Mouse (Mus musculus): ENCODE data around the gene Cers3. TPM values are rescaled to one million over a fixed set of nuclear protein-coding genes. Genes with fewer than 3 reads are reported as not detected.
A peak's percentile ranks its signal among the peaks of the same experiment; 100 is the strongest.

The Cers3 gene
- total and polyA plus RNA-seq, 2 experiments from 2014 or later, result 0.37 to 0.53 TPM

GRCm38 (mm10) chr7:66815526-66815925 is 72.2 kb downstream of the Cers3 start:
- ATAC-seq, result no peak
- 71% methylated on average over 6 of the region's 6 CpGs for WGBS

GRCm38 (mm10) chr7:66820034-66820433 is 76.7 kb downstream of the Cers3 start:
- Histone ChIP-seq H3K27me3 (ENCODE audit: insufficient read depth, low read length) (no peaks in the 10 kb centered on the region), H3K4me1 (ENCODE audit: insufficient read depth, low read length) (no peaks in the 10 kb centered on the region), H3K9me3 (ENCODE audit: low read length) (no peaks in the 10 kb centered on the region), H3K27ac (no peak overlapping the region), H3K4me2 (ENCODE audit: low read depth, low read length) (no peak overlapping the region), H3K4me3 (ENCODE audit: low read length) (no peak overlapping the region), H3K9ac (replicated peaks; ENCODE audit: low read length) (no peak overlapping the region), H3K36me3 (ENCODE audit: insufficient read depth, low read length) (no peaks in the 10 kb centered on the region)
- peak; percentile 91 for TF ChIP-seq CTCF (IDR thresholded peaks at IDR 0.05; ENCODE audit: low read depth)
- ATAC-seq (no peak), DNase-seq (ENCODE audit: low spot score) (peak; percentile 49)
- WGBS, result 25% methylated on average over 6 of the region's 6 CpGs

More at GRCm38 (mm10) chr7:66815526-66815925, 72.2 kb downstream of the Cers3 start:
- H3K4me3 ChIP-seq (ENCODE audit: low read length), result no peak overlapping the region
- H3K4me1 ChIP-seq (ENCODE audit: insufficient read depth, low read length), result no peaks in the 10 kb centered on the region
- TF ChIP-seq CTCF (IDR thresholded peaks at IDR 0.05; ENCODE audit: low read depth), result no peak
- H3K27me3 ChIP-seq (ENCODE audit: insufficient read depth, low read length), result no peaks in the 10 kb centered on the region
- no peak overlapping the region for H3K4me2 ChIP-seq (ENCODE audit: low read depth, low read length)
- H3K27ac ChIP-seq, result no peak overlapping the region
- no peak overlapping the region for H3K9ac ChIP-seq (replicated peaks; ENCODE audit: low read length)
- H3K36me3 ChIP-seq (ENCODE audit: insufficient read depth, low read length), result no peaks in the 10 kb centered on the region
- DNase-seq (ENCODE audit: low spot score), result no peak
- H3K9me3 ChIP-seq (ENCODE audit: low read length), result no peaks in the 10 kb centered on the region

- Histone ChIP-seq H3K4me1 (ENCODE audit: insufficient read depth, low read length) (peaks cover 5% of the 10 kb centered on the region), H3K4me2 (ENCODE audit: low read depth, low read length) (no peak overlapping the region), H3K9ac (replicated peaks; ENCODE audit: low read length) (no peak overlapping the region), H3K36me3 (ENCODE audit: insufficient read depth, low read length) (no peaks in the 10 kb centered on the region), H3K9me3 (ENCODE audit: low read length) (no peaks in the 10 kb centered on the region), H3K4me3 (ENCODE audit: low read length) (no peak overlapping the region), H3K27me3 (ENCODE audit: insufficient read depth, low read length) (no peaks in the 10 kb centered on the region), H3K27ac (no peak overlapping the region)
- TF ChIP-seq CTCF (IDR thresholded peaks at IDR 0.05; ENCODE audit: low read depth), result no peak
- DNase-seq (ENCODE audit: low spot score) (no peak), ATAC-seq (no peak)
- 80% methylated on average over 5 of the region's 5 CpGs for WGBS
These were observed 87.5 kb downstream of the Cers3 start for GRCm38 (mm10) chr7:66830803-66831202.

- DNase-seq (ENCODE audit: low spot score), result peak; percentile 40
- Histone ChIP-seq H3K27ac (no peak overlapping the region), H3K4me1 (ENCODE audit: insufficient read depth, low read length) (peaks cover 5% of the 10 kb centered on the region), H3K27me3 (ENCODE audit: insufficient read depth, low read length) (no peaks in the 10 kb centered on the region), H3K9me3 (ENCODE audit: low read length) (no peaks in the 10 kb centered on the region), H3K36me3 (ENCODE audit: insufficient read depth, low read length) (no peaks in the 10 kb centered on the region), H3K4me2 (ENCODE audit: low read depth, low read length) (no peak overlapping the region), H3K9ac (replicated peaks; ENCODE audit: low read length) (no peak overlapping the region), H3K4me3 (ENCODE audit: low read length) (no peak overlapping the region)
- 41% methylated on average over 5 of the region's 5 CpGs for WGBS
- no peak for ATAC-seq
- no peak for TF ChIP-seq CTCF (IDR thresholded peaks at IDR 0.05; ENCODE audit: low read depth)
These were observed 88.0 kb downstream of the Cers3 start for GRCm38 (mm10) chr7:66831295-66831694.

- Histone ChIP-seq H3K27ac (peak within 1 kb of the TSS; percentile 70), H3K36me3 (ENCODE audit: insufficient read depth, low read length) (no peaks in the 10 kb centered on the region), H3K4me3 (ENCODE audit: low read length) (peak within 1 kb of the TSS; percentile 56), H3K27me3 (ENCODE audit: insufficient read depth, low read length) (no peaks in the 10 kb centered on the region), H3K9me3 (ENCODE audit: low read length) (no peaks in the 10 kb centered on the region), H3K4me1 (ENCODE audit: insufficient read depth, low read length) (peaks cover 6% of the 10 kb centered on the region; the same call in 1 of the 2 replicates), H3K9ac (replicated peaks; ENCODE audit: low read length) (peak within 1 kb of the TSS; percentile 56), H3K4me2 (ENCODE audit: low read depth, low read length) (peak within 1 kb of the TSS; percentile 96)
- ATAC-seq (peak; percentile 98), DNase-seq (ENCODE audit: low spot score) (peak; percentile 98)
- 0% methylated on average over 30 of the region's 30 CpGs for WGBS
- peak; percentile 96 for TF ChIP-seq CTCF (IDR thresholded peaks at IDR 0.05; ENCODE audit: low read depth)
These were observed 96.2 kb downstream of the Cers3 start, which contains the start of gene Adamts17 for GRCm38 (mm10) chr7:66839463-66840007. TSS of gene Adamts17 (plus strand) at chr7:66839735.

- Histone ChIP-seq H3K36me3 (ENCODE audit: insufficient read depth, low read length) (no peaks in the 10 kb centered on the region), H3K27me3 (ENCODE audit: insufficient read depth, low read length) (no peaks in the 10 kb centered on the region), H3K4me3 (ENCODE audit: low read length) (peak overlapping the region; percentile 56), H3K27ac (peak overlapping the region; percentile 70), H3K4me2 (ENCODE audit: low read depth, low read length) (peak overlapping the region; percentile 96), H3K9me3 (ENCODE audit: low read length) (no peaks in the 10 kb centered on the region), H3K9ac (replicated peaks; ENCODE audit: low read length) (peak overlapping the region; percentile 56), H3K4me1 (ENCODE audit: insufficient read depth, low read length) (peaks cover 6% of the 10 kb centered on the region; the same call in 1 of the 2 replicates)
- WGBS, result under 1% methylated on average over 57 of the region's 76 CpGs
- ATAC-seq (peak; percentile 52), DNase-seq (ENCODE audit: low spot score) (peak; percentile 59)
- TF ChIP-seq CTCF (IDR thresholded peaks at IDR 0.05; ENCODE audit: low read depth), result peak; percentile 57
These were observed 96.9 kb downstream of the Cers3 start for GRCm38 (mm10) chr7:66840008-66840719.

- H3K4me2 ChIP-seq (ENCODE audit: low read depth, low read length), result peak overlapping the region; percentile 96
- peak overlapping the region; percentile 56 for H3K4me3 ChIP-seq (ENCODE audit: low read length)
- no peaks in the 10 kb centered on the region for H3K36me3 ChIP-seq (ENCODE audit: insufficient read depth, low read length)
- no peaks in the 10 kb centered on the region for H3K9me3 ChIP-seq (ENCODE audit: low read length)
- no peak overlapping the region for H3K27ac ChIP-seq
- H3K9ac ChIP-seq (replicated peaks; ENCODE audit: low read length), result no peak overlapping the region
- DNase-seq (ENCODE audit: low spot score) (peak; percentile 32), ATAC-seq (no peak)
- WGBS, result 58% methylated on average over 7 of the region's 7 CpGs
- TF ChIP-seq CTCF (IDR thresholded peaks at IDR 0.05; ENCODE audit: low read depth), result no peak
- peaks cover 6% of the 10 kb centered on the region; the same call in 1 of the 2 replicates for H3K4me1 ChIP-seq (ENCODE audit: insufficient read depth, low read length)
- no peaks in the 10 kb centered on the region for H3K27me3 ChIP-seq (ENCODE audit: insufficient read depth, low read length)
These were observed 97.9 kb downstream of the Cers3 start for GRCm38 (mm10) chr7:66841165-66841564.

Data from hindbrain, postnatal 0 days (tissue).